Mouse (Mus musculus) granulocyte monocyte progenitor cell, adult 5-6 weeks (primary cell): ENCODE measurements around the gene Lrfn4. TPM values are rescaled to one million over a fixed set of nuclear protein-coding genes. Genes with fewer than 3 reads are reported as not detected.

Source experiments
- ATAC-seq: replicated peaks from 2 replicates; pipeline ENCODE4 v1.8.0; 2016; ENCODE audit warnings: mild to moderate bottlenecking, moderate TSS enrichment, inconsistent platforms; ENCODE audit not compliant: poor library complexity, severe bottlenecking
- total RNA-seq, 2 experiments: library from RNA; stranded (forward) in 1 of 2; stranded (reverse) in 1 of 2; fragments of 200-712, 200-1000 nt in 1 of 2; fragments of >200 nt in 1 of 2; fragmentation: Nextera tagmentation in 1 of 2; gene quantifications; 2 replicates each; pipeline ENCODE4 v1.2.3; 2014 to 2017

Gene Lrfn4
- total RNA-seq, 2 experiments from 2014 or later = 3.5 to 3.7 TPM

DNA sequence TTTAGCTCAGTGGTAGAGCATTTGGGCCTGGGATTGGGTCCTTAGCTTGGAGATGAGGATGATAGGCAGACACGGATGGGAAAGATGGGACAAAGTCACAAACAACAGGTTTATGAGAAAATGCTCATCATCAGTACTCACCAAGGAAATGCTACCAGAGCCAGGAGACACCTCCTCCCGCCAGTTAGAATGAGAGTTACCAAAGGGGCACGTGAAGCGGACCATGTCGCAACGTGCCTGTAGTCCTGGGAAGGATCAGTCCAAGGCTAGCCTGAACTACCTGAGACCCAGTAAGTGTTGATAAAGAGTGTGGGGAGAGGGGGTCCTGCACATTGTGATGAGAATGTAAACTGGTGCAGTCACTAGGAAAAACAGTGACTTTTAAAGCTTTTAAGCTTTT lies 44.7 kb downstream of the Lrfn4 start:
- ATAC-seq = no peak

DNA sequence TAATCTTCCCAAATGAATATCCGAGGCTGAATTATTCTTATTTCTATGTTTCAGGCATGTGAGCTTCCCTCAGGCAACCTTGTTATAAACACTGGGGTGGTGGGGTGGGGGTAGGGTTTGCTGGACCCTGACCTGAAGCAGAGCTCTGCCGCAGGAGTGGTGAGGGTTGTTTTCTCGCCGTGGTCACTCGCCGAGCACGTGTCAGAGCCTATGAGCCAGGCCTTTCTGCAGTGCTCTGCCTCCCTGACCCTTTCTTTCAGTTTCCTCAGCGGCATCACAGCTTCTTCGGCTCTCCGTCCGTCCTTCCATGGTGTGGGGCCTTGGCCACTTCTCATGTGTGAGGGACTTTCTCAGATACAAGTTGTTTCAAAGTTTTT lies 45.2 kb downstream of the Lrfn4 start:
- no peak for ATAC-seq

DNA sequence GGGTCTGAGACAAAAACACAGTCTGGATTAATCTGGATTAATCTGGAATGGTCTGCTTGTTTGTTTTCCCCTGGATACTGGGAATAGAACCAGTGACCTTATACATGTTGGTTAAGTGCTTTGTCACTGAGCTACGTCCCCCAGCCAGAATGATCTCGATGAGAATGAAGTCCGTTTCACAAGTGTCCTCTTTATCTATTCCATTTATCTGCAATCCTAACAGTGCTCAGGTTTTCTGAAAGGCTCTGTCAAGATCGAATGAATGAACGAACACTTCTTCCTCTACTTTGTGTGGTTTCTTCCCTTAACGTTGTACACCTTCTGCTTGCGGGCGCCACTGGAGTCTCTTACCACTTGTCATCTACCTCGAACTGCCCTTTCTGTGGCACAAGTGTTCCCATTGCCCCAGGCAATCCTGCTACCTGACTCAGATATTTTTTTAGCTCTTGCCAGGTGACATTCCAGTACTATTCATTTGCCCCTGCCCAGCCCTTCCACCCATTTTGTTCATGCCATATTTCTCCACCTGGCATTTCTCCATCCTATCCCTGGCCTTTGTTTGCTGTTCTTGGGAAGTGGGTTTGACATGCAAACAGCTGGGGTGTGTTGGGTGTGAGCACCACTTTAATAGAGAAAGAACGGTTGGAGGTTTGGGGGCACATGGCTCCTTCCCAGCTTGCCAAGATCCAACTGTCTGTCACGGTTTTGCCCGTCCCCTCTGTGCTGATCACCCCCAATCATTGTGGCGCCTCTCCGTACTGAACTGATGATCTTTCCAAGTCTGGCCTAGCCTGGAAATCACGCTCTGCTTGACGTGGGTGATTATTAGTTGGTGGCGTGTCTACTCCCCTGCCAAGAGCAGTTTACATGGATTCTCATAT lies 45.9 kb downstream of the Lrfn4 start:
- no peak for ATAC-seq

DNA sequence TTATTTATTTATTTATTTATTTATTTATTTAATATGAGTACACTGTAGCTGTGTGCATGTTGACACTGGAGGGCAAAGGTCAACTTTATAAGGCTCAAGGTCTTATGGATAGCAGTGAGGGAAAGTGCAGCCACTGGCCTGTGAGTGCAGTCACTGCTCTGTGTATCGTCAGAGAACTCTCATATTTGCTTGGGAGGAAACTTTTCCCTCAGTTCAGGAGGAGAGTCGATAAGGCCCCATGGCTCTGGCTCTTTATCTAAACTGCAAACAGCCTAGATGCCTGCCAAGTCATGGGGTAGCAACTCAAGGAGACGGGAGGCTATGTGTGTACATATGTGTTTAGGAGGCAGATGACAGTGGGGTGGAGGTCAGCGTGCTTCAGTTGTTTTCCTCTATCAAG lies 46.6 kb downstream of the Lrfn4 start:
- ATAC-seq = no peak

DNA sequence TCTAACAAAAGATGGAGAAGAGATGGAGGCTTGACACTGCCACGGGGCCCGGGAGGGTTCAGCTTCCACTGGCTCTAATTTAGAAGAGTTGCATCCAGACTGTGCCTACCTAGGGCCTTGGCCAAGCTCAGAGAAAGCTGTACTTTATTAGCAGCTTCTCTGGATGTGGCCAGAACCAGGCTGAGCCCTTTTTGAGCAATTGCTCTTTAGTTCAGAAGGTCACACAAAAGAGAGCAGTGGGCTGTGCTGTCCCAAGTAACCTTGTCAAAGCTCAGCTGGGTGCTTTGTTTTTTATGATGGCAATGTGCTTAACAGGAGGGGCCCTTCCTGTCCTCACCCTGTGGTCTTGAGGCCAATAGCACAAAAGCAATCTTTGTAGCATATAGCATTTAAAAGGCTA lies 47.8 kb downstream of the Lrfn4 start:
- ATAC-seq = no peak

DNA sequence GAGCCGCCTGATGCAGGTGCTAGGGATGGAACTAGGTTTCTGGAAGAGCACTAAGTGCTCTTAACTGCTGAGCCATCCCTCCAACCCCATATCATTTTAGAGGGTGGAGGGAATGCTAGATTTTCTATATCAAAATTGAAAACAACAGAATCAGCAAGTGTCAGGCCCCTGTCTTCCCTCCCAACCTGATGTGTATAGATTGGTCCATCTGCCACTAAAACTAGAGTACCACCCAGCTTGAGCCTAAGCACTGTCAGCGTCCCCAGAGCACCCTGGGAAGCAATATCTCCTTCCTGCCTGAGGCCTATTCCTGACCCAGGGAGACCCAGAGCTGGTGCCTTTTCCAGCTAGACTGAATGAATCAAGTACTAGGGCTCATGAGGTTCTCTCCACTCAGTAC lies 48.6 kb downstream of the Lrfn4 start:
- ATAC-seq = no peak

DNA sequence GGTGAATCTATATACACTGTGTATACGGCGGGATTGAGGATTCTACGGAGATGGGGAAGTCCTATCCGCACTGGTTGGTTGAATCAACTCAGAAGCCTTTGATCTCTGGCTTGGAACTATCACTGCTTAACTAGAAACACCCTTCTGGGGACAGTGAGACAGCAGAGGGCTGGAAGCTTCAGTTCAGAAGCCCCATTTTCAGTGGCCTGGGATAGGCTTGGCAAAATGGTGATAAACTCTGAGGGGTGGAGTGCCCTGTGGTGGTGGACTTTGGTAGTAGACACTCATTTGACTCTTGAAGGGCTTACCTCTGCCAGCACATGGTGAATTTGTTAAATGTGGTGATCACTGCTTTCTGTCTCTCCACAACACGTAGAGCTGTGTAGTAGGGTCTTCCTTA lies 49.8 kb downstream of the Lrfn4 start:
- no peak for ATAC-seq

Other genes with a start within 250 kb of the Lrfn4 start
- gene Kdm2a, start 217.4 kb downstream of the Lrfn4 start, total RNA-seq (2014; fragmentation: Nextera tagmentation) = 62.9 and 96.0 TPM in 2 replicates
- 46.5 and 61.7 TPM in 2 replicates for gene Kdm2a, start 217.4 kb downstream of the Lrfn4 start, total RNA-seq (2017)
- gene Rhod, start 176.2 kb downstream of the Lrfn4 start, total RNA-seq (2014; fragmentation: Nextera tagmentation) = 0.28 TPM in 1 of 2 replicates, not detected in the other
- not detected in 2 replicates for gene Rhod, start 176.2 kb downstream of the Lrfn4 start, total RNA-seq (2017)
- gene Syt12, start 138.2 kb downstream of the Lrfn4 start, total RNA-seq (2014; fragmentation: Nextera tagmentation) = not detected in 2 replicates
- gene Syt12, start 138.2 kb downstream of the Lrfn4 start, total RNA-seq (2017) = not detected in 2 replicates
- not detected in 2 replicates for gene 2010003K11Rik, start 117.1 kb downstream of the Lrfn4 start, total RNA-seq (2014; fragmentation: Nextera tagmentation)
- not detected in 2 replicates for gene 2010003K11Rik, start 117.1 kb downstream of the Lrfn4 start, total RNA-seq (2017)
- gene Pcx, start 105.2 kb downstream of the Lrfn4 start, total RNA-seq (2014; fragmentation: Nextera tagmentation) = 0.95 and 4.0 TPM in 2 replicates
- gene Pcx, start 105.2 kb downstream of the Lrfn4 start, total RNA-seq (2017) = 0.82 and 6.1 TPM in 2 replicates
- gene Rce1, start 10.0 kb upstream of the Lrfn4 start, total RNA-seq (2014; fragmentation: Nextera tagmentation) = 30.4 and 40.9 TPM in 2 replicates
- gene Rce1, start 10.0 kb upstream of the Lrfn4 start, total RNA-seq (2017) = 19.6 and 28.2 TPM in 2 replicates
- not detected in 2 replicates for gene Gm960, start 83.0 kb upstream of the Lrfn4 start, total RNA-seq (2014; fragmentation: Nextera tagmentation)
- not detected in 2 replicates for gene Gm960, start 83.0 kb upstream of the Lrfn4 start, total RNA-seq (2017)
- gene Sptbn2, start 95.5 kb upstream of the Lrfn4 start, total RNA-seq (2014; fragmentation: Nextera tagmentation) = 0.23 TPM in 1 of 2 replicates, not detected in the other
- not detected in 2 replicates for gene Sptbn2, start 95.5 kb upstream of the Lrfn4 start, total RNA-seq (2017)
- 7.1 and 11.0 TPM in 2 replicates for gene Rbm4b, start 140.8 kb upstream of the Lrfn4 start, total RNA-seq (2014; fragmentation: Nextera tagmentation)
- gene Rbm4b, start 140.8 kb upstream of the Lrfn4 start, total RNA-seq (2017) = 9.8 and 17.5 TPM in 2 replicates
- gene Rbm4, start 178.2 kb upstream of the Lrfn4 start, total RNA-seq (2014; fragmentation: Nextera tagmentation) = 42.0 and 44.5 TPM in 2 replicates
- gene Rbm4, start 178.2 kb upstream of the Lrfn4 start, total RNA-seq (2017) = 63.5 and 69.9 TPM in 2 replicates
- 13.8 and 16.3 TPM in 2 replicates for gene Gm21992, start 195.9 kb upstream of the Lrfn4 start, total RNA-seq (2014; fragmentation: Nextera tagmentation)
- 30.8 and 59.4 TPM in 2 replicates for gene Gm21992, start 195.9 kb upstream of the Lrfn4 start, total RNA-seq (2017)
- gene Rbm14, start 196.0 kb upstream of the Lrfn4 start, total RNA-seq (2014; fragmentation: Nextera tagmentation) = 51.0 and 59.2 TPM in 2 replicates
- gene Rbm14, start 196.0 kb upstream of the Lrfn4 start, total RNA-seq (2017) = 23.3 and 27.2 TPM in 2 replicates
- 47.1 and 68.5 TPM in 2 replicates for gene Ccs, start 223.7 kb upstream of the Lrfn4 start, total RNA-seq (2014; fragmentation: Nextera tagmentation)
- 18.8 and 22.9 TPM in 2 replicates for gene Ccs, start 223.7 kb upstream of the Lrfn4 start, total RNA-seq (2017)
- gene Ccdc87, start 223.7 kb upstream of the Lrfn4 start, total RNA-seq (2014; fragmentation: Nextera tagmentation) = not detected in 2 replicates
- gene Ccdc87, start 223.7 kb upstream of the Lrfn4 start, total RNA-seq (2017) = not detected in 2 replicates
- 2.6 and 10.0 TPM in 2 replicates for gene Ctsf, start 239.5 kb upstream of the Lrfn4 start, total RNA-seq (2014; fragmentation: Nextera tagmentation)
- 1.8 and 3.6 TPM in 2 replicates for gene Ctsf, start 239.5 kb upstream of the Lrfn4 start, total RNA-seq (2017)